Mouse (Mus musculus) A20 (cell line): ENCODE measurements around the gene Atp2c1.

Experiments used
- DNase-seq: peaks from one replicate; pipeline ENCODE4 v3.0.0-alpha.2; 2011; ENCODE audit warnings: low read depth, low spot score

The Atp2c1 gene

DNA sequence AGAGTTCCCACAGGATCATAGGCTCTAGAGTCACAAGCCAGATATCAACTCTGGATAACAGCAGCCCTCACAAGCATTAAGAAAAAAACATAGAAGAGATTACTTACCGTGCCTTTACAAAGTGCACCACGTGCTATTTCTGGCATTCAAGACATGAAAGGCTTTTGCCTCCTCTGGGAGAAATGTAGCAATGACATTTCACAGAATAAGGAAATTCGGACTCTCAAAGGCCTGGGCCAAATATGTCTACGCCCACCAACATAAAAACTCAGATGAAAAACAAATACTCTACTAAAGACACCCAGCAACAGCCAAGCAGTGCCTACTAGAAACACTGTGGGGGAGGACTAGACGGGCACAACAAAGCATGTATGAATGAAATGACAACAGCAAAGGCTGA, 38.8 kb downstream of the Atp2c1 start:
- DNase-seq: no peak

DNA sequence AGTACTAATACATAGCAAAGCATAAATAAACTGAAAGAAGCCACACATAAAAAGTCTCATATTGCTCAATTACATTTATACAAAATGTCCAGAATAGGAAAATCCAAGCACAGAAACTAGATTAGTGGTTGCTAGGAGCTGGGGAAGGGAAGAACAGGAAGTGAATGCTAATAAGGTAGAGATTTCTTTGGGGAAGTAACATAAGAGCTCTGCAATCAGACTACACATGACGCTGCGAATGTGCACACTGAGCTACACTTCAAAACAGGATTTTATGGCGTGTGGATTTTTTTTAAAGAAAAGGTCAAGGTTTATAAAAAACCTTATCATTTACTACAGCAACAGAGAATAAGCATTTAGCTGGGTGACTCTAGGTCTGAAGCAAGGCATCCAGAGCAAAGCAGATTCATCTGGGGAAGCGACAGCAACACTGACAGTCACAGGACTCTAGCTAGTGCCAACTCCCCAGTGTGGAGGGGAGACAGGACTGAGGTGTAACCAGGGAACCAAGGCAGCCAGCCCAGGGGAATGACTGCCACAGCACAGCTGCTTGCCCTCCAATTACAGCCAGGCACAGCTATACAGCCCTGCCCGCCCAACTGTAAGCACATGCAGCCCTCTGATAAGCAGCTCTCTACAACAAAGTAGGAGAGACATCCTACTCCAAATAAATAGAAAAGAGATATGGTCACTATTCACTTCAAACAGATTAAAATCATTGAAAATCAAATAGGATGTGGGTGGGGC, 42.6 kb downstream of the Atp2c1 start:
- peak; percentile 66 for DNase-seq

GRCm38 (mm10) chr9:105483880-105484279, 43.2 kb downstream of the Atp2c1 start:
- DNase-seq: peak; percentile 78

DNA sequence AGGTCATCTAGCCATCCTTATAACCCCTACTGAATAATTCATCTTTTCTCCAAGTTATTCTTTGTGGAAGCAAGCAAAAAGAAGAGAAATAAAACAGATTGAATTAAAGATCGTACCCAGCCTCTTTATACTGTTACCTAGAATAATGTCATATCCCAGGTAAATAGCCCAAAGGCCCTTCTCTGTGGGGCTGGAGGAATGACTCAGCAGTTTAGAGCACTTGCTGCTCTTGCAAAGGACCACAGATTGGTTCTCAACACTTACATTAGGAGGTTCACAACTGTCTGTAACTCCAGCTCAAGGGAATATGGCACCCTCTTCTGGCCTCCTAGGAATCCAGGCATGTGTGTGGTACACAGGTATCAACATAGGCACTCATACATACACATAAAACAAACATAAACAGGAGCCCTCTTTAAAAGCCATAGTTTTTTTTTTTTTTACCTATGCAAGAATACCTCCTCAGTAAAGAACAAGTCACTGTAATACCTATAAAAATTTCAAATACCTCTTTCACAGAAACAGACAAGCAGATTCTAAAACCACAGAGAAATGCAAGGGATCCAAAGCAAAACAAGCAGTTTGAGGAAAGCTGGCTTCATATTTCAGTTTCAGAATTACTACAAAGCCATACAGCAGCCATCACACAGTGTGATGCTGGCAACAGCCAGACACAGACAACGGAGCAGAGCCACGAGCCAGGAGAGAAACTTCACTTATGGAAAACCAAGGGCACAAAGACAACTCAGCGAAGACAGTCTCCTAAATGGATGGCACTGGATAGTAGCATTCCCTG, 44.2 kb downstream of the Atp2c1 start:
- DNase-seq: peak; percentile 58

DNA sequence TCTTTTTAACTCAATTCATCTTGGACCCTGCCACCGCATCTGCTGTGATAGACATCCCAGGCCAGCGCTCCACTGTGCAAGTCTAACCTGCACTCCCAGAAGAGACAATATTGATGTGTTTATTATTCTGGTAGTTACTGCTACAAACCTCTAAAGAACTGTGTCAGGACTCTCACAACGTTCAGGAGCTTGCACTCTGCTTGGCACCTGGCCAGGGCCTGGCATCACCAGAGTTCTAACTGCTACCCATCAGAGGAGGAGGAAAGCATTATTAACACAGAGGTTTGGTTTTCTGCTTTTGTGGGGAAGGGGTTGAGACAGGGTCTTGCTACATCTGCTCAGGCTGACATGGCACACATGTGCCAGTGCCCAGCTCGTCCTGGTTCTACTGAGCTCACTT, 45.0 kb downstream of the Atp2c1 start:
- no peak for DNase-seq

DNA sequence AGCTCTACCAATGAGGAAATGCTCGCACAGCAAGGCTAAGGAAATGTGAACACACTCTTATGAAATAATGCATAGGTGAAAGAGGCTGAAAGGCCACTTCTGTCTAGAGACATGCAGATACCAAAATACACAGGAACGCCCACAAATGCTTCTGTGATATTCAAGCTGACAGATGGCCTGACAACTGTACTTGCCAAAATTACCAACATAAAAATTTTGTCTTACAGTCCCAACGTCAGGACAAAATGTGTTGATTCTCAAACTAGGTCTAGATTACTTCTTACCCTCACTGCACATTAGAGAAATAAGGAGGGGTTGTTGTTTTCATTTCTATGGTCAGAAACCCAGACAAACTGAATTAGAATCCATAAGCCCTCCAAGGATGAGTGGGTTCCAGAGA, 51.0 kb downstream of the Atp2c1 start:
- no peak for DNase-seq

DNA sequence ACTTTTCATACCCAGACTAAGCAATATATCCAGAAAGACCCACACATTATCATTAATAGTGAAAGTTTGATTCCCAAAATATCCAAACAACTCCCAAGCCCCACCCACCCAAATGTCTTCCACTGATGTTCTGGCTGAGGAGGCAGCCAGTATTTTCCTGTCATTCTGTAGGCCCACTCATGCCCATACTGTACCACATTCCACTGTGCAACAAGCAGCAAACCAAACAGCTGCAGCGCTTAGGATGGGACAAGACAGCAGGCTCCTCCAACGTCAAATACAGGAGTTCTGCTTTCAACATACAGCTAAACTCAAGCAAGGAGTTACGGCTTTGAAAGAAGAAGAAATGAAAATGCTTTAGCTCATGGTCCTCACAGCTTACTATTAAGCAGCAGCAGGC, 52.2 kb downstream of the Atp2c1 start:
- no peak for DNase-seq

- DNase-seq: peak; percentile 32
These were observed 59.3 kb downstream of the Atp2c1 start for GRCm38 (mm10) chr9:105467787-105468186.

DNA sequence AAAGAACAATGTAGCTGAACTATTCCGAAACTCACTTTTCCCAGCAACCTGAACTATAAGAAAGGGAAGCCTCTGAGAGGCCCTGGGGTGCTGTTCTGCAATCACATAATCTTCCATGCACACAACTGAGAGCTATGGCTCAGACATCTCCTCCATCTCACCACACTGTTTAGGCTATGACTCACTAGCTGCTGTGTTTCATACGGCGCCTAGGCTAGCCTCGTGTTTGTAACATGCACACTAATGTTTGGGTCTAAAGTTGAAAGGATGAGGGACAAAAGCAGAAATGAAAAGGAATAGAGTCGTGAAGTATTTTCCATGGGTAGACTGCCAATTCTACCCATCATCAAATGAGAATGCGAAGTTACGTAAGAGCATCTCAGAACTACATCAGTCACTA, 65.6 kb downstream of the Atp2c1 start:
- DNase-seq: no peak

DNA sequence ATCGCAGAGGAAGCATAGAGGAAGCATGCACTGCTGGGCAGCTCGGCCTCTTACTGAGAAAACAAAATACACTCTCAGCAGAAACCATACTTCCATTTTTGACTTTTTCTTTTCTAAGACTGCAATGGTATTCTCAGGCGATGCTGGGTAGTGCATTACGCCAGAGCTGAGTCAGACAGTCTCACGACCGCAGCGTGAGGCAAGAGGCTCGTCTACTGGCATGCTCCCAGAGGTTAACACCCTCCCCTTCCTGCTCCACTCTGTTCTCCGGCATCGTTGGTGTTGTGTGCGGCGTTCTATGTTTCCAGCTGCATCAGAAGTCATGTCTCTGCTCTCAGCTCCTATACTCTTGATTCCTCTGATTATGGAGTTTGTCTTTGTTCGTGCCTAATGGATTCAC, 68.1 kb downstream of the Atp2c1 start:
- DNase-seq: no peak

GRCm38 (mm10) chr9:105408549-105408948, 118.6 kb downstream of the Atp2c1 start:
- no peak for DNase-seq

- DNase-seq: peak; percentile 93
These were observed 131.9 kb downstream of the Atp2c1 start, which contains the start of the genes Aste1 and Nek11 for GRCm38 (mm10) chr9:105395218-105395627. Gene Aste1, plus strand, starts transcription at chr9:105395392. Gene Nek11, minus strand, starts transcription at chr9:105395524.

- no peak for DNase-seq
These were observed 132.4 kb downstream of the Atp2c1 start for GRCm38 (mm10) chr9:105394720-105395119.

GRCm38 (mm10) chr9:105390616-105391015, 136.5 kb downstream of the Atp2c1 start:
- DNase-seq: no peak

- peak; percentile 60 for DNase-seq
These were observed 137.8 kb downstream of the Atp2c1 start for GRCm38 (mm10) chr9:105389289-105389688.

- DNase-seq: no peak
These were observed 139.7 kb downstream of the Atp2c1 start for GRCm38 (mm10) chr9:105387403-105387802.

DNA sequence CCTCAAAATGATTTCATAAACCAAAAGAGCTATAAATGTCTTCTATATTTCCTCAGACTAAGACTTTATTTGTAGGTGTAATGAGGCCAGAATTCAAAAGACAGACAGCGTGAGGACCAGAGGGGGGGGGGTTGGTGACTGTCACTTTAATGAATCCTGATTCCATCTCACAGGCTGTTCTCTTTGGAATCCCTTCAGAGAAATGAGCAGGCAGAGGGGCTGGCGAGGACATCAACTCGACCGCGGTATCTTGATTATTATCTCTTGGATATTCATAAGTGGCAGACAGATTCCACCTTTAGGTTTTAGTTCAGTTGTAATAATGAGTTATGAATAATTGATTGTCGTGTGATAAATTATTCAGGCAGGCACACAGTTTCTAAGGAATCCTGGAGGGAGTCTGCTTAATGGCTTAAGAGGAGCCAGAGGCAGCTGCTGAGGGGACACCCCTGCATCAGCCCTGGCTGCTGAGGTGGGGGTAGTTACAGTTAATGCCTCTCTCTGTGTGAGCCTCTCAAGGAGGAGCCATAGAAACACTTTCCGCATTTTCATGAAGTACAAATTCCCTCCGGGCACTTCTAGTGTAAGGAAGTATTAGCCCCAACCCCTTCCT, 147.5 kb downstream of the Atp2c1 start:
- no peak for DNase-seq

- no peak for DNase-seq
These were observed 149.5 kb downstream of the Atp2c1 start for GRCm38 (mm10) chr9:105377622-105378021.

GRCm38 (mm10) chr9:105376954-105377530, 150.1 kb downstream of the Atp2c1 start:
- DNase-seq: no peak

- no peak for DNase-seq
These were observed 150.7 kb downstream of the Atp2c1 start for GRCm38 (mm10) chr9:105376411-105376810.

DNA sequence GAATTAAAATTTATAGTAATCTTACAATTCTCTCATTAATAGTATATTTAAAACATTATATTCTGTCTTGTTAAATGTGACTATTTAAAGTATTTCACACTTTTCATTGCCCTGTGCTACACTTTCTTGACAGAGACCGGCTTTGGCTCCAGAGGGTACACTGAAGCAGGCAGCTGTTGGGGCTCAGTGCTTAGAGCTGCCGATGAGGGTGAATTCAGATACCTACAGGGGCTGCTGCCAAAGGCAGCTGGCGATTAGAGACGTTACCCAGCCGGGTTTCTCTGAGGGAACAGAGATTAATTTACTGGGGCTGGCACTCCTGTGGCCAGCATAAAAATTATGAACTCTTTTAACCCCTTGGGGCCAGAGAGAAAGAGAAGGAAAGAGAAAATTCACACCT, 152.8 kb downstream of the Atp2c1 start:
- no peak for DNase-seq

DNA sequence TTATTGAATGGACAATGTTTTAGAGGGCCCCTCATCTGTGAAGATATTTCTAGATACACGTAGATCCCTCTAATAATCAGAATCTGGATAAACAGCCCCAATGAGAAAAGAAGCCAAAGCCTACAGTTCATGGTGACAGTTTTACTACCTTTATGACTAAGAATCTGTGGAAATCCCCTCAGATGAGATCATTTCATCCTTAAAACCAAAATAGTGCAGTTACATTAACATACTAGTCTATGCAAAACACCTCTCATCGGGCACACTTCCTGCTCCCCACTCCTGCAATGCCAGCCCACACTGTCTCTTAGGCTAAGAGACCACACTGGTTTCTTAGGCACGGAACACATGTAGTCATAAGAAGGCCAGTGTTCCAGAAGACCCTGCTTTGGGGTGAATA, 158.5 kb downstream of the Atp2c1 start:
- DNase-seq: peak; percentile 78
